Mouse (Mus musculus) ES-E14 (cell line): ENCODE measurements around the gene Adh4. TPM values are rescaled to one million over a fixed set of nuclear protein-coding genes. Genes with fewer than 3 reads are reported as not detected.

Experiments used
- DNase-seq: peaks from one replicate; pipeline ENCODE4 v3.0.0-alpha.2; 2013; ENCODE audit warnings: low read depth, low spot score
- H3K27ac ChIP-seq: 2 replicates; pipeline ENCODE4 v1.5.1; 2012; ENCODE audit warnings: low read depth, mild to moderate bottlenecking, low read length, moderate library complexity, mixed read lengths; ENCODE audit not compliant: poor library complexity, insufficient read depth, severe bottlenecking
- H3K36me3 ChIP-seq: 2 replicates; pipeline ENCODE4 v1.6.1; 2012; ENCODE audit warnings: mild to moderate bottlenecking, low read length, moderate library complexity, mixed read lengths; ENCODE audit not compliant: control insufficient read depth, poor library complexity, insufficient read depth, severe bottlenecking
- H3K4me1 ChIP-seq, 2 experiments: fragments of 150-350 bp in 1 of 2; sonication (generic) in 1 of 2; 2 replicates each; pipeline ENCODE4 v1.6.1; 2012; ENCODE audit warnings: low read length in 2 of 2, mild to moderate bottlenecking in 1 of 2, mixed read lengths in 1 of 2; ENCODE audit not compliant: control insufficient read depth in 2 of 2, insufficient read depth in 2 of 2, poor library complexity in 1 of 2
- H3K4me3 ChIP-seq, 2 experiments: fragments of 150-350 bp in 1 of 2; sonication (generic) in 1 of 2; 2 replicates each; pipeline ENCODE4 v1.5.1; 2012; ENCODE audit warnings: low read length in 2 of 2, low read depth in 1 of 2, mild to moderate bottlenecking in 1 of 2, mixed read lengths in 1 of 2; ENCODE audit not compliant: insufficient read depth in 1 of 2, poor library complexity in 1 of 2, severe bottlenecking in 1 of 2
- H3K9ac ChIP-seq: 2 replicates; pipeline ENCODE4 v1.6.1; 2012; ENCODE audit warnings: low read depth, mild to moderate bottlenecking, low read length, mixed read lengths; ENCODE audit not compliant: poor library complexity, insufficient read depth, severe bottlenecking
- H3K9me3 ChIP-seq: fragments of 150-350 bp; sonication (generic); 2 replicates; pipeline ENCODE4 v1.6.1; 2012; ENCODE audit warnings: low read depth, mild to moderate bottlenecking, low read length; ENCODE audit not compliant: control insufficient read depth, insufficient read depth
- CHD2 ChIP-seq: IDR thresholded peaks from 2 replicates; pipeline ENCODE4 v1.6.1; 2014; ENCODE audit warnings: mild to moderate bottlenecking, low read depth, low read length, inconsistent platforms
- HCFC1 ChIP-seq: IDR thresholded peaks from 2 replicates; pipeline ENCODE4 v1.6.1; 2012; ENCODE audit warnings: low read length, inconsistent platforms, borderline replicate concordance; ENCODE audit not compliant: insufficient read depth
- MAFK ChIP-seq: IDR thresholded peaks from 2 replicates; pipeline ENCODE4 v1.6.1; 2014; ENCODE audit warnings: mild to moderate bottlenecking, low read depth, low read length, inconsistent platforms; ENCODE audit not compliant: insufficient read depth
- ZC3H11A ChIP-seq: IDR thresholded peaks from 2 replicates; pipeline ENCODE4 v1.6.1; 2012; ENCODE audit warnings: low read depth, mild to moderate bottlenecking, inconsistent platforms, low read length, borderline replicate concordance
- ZNF384 ChIP-seq: IDR thresholded peaks from 2 replicates; pipeline ENCODE4 v1.6.1; 2012; ENCODE audit warnings: low read depth, low read length, inconsistent platforms
- in situ Hi-C, 2 experiments: fragments of 600-800 bp; cut with MboI; formaldehyde crosslinking; loops; one replicate each; pipeline ENCODE4 v1.15.1; 2025; ENCODE audit warnings: low sequenced_read_pairs in 2 of 2, inconsistent platforms in 1 of 2; ENCODE audit not compliant: unreplicated experiment in 2 of 2
- total RNA-seq: library from RNA; depleted of rRNA; stranded (reverse); fragments of 300-350 nt; gene quantifications from 2 replicates; pipeline ENCODE4 v1.2.3, GENCODE M21; 2012

Gene Adh4
- total RNA-seq, 1 experiment: 0.98 TPM

GRCm38 (mm10) chr3:138420385-138420784 lies 5.1 kb downstream of the Adh4 start:
- Histone ChIP-seq H3K27ac (no peak overlapping the region), H3K4me1 (no peaks in the 10 kb centered on the region), H3K36me3 (no peaks in the 10 kb centered on the region), H3K9ac (no peak overlapping the region), H3K4me3 (no peak overlapping the region), H3K9me3 (no peaks in the 10 kb centered on the region)
- in situ Hi-C loops: no loop called here
- TF ChIP-seq CHD2 (no peak), MAFK (no peak), ZNF384 (no peak), ZC3H11A (no peak), HCFC1 (no peak)
- no peak for DNase-seq

DNA sequence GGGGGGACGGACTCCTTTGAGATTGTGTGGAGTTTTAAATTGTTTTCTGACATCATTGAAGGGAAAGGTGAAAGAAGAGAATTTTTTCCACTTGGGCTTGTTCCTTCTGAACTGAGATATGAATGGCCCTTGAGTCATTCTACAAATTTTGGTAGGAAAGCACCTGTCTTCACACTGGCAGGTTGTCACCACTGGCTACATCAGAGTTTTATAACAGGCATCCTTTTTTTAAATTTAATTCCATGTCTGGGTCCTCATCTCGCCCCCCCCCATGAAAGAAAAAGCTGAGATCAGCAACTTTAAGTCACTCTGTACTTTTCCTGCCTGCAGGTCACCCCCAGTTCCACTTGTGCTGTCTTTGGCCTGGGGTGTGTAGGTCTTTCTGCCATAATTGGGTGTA lies 8.4 kb downstream of the Adh4 start:
- H3K9me3 ChIP-seq: no peaks in the 10 kb centered on the region
- peaks cover 0 to 3% of the 10 kb centered on the region in 2 experiments; a peak in 1 of 4 replicates for H3K4me1 ChIP-seq
- TF ChIP-seq HCFC1 (no peak), MAFK (0 out of 2 replicates have a peak, but pooled peaks have one; percentile 34), ZNF384 (no peak)
- no peaks in the 10 kb centered on the region for H3K36me3 ChIP-seq
- no peak overlapping the region for H3K27ac ChIP-seq
- H3K4me3 ChIP-seq: no peak overlapping the region
- H3K9ac ChIP-seq: no peak overlapping the region
- no peak for DNase-seq
- in situ Hi-C loops: no loop called here

GRCm38 (mm10) chr3:138424247-138424646 lies 9.0 kb downstream of the Adh4 start:
- no peak overlapping the region for H3K9ac ChIP-seq
- H3K9me3 ChIP-seq: no peaks in the 10 kb centered on the region
- no peak overlapping the region for H3K4me3 ChIP-seq
- TF ChIP-seq CHD2: no peak
- no peak for TF ChIP-seq MAFK
- no peak for TF ChIP-seq ZNF384
- TF ChIP-seq ZC3H11A: no peak
- TF ChIP-seq HCFC1: no peak
- peaks cover 0 to 3% of the 10 kb centered on the region in 2 experiments; a peak in 1 of 4 replicates for H3K4me1 ChIP-seq
- H3K36me3 ChIP-seq: no peaks in the 10 kb centered on the region
- in situ Hi-C loops: no loop called here
- DNase-seq: no peak
- no peak overlapping the region for H3K27ac ChIP-seq

- H3K4me1 ChIP-seq: peaks cover 0 to 3% of the 10 kb centered on the region in 2 experiments; a peak in 1 of 4 replicates
- H3K9me3 ChIP-seq: no peaks in the 10 kb centered on the region
- no peak overlapping the region for H3K27ac ChIP-seq
- no peaks in the 10 kb centered on the region for H3K36me3 ChIP-seq
- H3K9ac ChIP-seq: no peak overlapping the region
- H3K4me3 ChIP-seq: no peak overlapping the region
- DNase-seq: no peak
- in situ Hi-C loops: loop anchor here (10.0 kb wide), 2 partner anchors 236 to 656 kb away; partner anchors contain the start of gene 4930579F01Rik (in 1 of the 2)
- TF ChIP-seq MAFK: no peak
- no peak for TF ChIP-seq ZNF384
- no peak for TF ChIP-seq HCFC1
- no peak for TF ChIP-seq CHD2
- TF ChIP-seq ZC3H11A: no peak
Observed at GRCm38 (mm10) chr3:138430360-138430976, 15.2 kb downstream of the Adh4 start.

DNA sequence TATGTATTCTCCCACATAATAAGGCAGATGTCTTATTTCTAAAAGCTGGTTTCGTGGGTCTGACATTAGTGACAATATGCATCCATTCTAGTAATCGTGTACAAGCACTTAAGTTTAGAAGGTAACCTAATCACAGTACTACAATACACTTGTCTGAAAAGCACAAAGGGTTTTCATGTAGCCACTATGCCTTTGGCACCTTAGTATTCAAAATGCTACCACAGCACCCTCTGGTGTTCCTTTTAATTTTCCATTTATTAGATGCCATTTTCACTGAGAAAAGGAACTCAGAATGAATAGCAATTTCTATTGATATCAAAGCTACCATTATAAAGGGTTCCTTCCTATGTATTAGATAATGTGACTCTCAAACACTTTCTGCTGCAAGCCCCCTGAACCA lies 16.6 kb downstream of the Adh4 start:
- Histone ChIP-seq H3K4me1 (no peaks in the 10 kb centered on the region), H3K9me3 (no peaks in the 10 kb centered on the region), H3K27ac (no peak overlapping the region), H3K36me3 (no peaks in the 10 kb centered on the region), H3K4me3 (no peak overlapping the region), H3K9ac (no peak overlapping the region)
- TF ChIP-seq ZNF384 (no peak), ZC3H11A (0 out of 2 replicates have a peak, but pooled peaks have one; percentile 27)
- no peak for DNase-seq
- in situ Hi-C loops: loop anchor here (10.0 kb wide), 2 partner anchors 237 to 657 kb away; partner anchors contain the start of gene 4930579F01Rik (in 1 of the 2)
